Mouse (Mus musculus): ENCODE measurements around the gene Ankar. TPM values are rescaled to one million over a fixed set of nuclear protein-coding genes. Genes with fewer than 3 reads are reported as not detected.
A peak's percentile ranks its signal among the peaks of the same experiment; 100 is the strongest.

Gene Ankar
- polyA plus RNA-seq, 1 experiment = not detected

DNA sequence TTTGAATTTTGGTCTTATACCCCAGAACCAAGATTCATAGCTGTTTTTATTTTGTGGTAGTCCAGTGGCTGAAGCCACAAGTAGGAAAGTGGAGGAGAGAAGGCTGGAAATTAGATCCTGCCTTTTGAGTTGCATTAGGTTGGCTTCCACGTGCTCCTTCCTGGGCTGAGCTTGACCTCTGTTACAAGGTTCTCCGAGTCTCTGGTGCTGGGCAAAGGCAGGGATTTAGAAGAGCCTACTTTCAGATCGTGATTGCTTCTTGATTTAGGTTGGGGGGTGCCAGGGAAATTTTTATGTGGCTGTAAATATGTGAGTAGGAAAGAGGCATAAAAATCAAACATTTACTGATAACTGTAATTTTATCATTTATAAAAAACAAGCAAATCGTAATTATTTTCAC, 14.2 kb upstream of the Ankar start:
- Histone ChIP-seq H3ac (ENCODE audit: control insufficient read depth, insufficient read length, low read depth) (no peak overlapping the region), H3K4me3 (ENCODE audit: insufficient read depth, poor library complexity, severe bottlenecking) (no peak overlapping the region), H3K79me2 (ENCODE audit: control insufficient read depth, insufficient read depth) (peaks cover 40% of the 10 kb centered on the region), H3K27me3 (ENCODE audit: control insufficient read depth, insufficient read depth, insufficient read length) (no peaks in the 10 kb centered on the region), H3K36me3 (ENCODE audit: control insufficient read depth, insufficient read depth) (peaks cover 39% of the 10 kb centered on the region), H3K79me3 (ENCODE audit: low read depth) (peaks cover 26% of the 10 kb centered on the region)
- TF ChIP-seq FOSL1 (IDR thresholded peaks at IDR 0.05; ENCODE audit: insufficient read depth, low read length, poor library complexity, severe bottlenecking) (no peak), MYOG (IDR thresholded peaks at IDR 0.05; ENCODE audit: control insufficient read depth, extremely low read depth, insufficient read length) (no peak), CTCF (IDR thresholded peaks at IDR 0.05; ENCODE audit: control insufficient read depth, insufficient read depth, insufficient read length) (no peak), MAX (IDR thresholded peaks at IDR 0.05) (no peak), USF1 (IDR thresholded peaks at IDR 0.05; ENCODE audit: low read depth) (no peak)

DNA sequence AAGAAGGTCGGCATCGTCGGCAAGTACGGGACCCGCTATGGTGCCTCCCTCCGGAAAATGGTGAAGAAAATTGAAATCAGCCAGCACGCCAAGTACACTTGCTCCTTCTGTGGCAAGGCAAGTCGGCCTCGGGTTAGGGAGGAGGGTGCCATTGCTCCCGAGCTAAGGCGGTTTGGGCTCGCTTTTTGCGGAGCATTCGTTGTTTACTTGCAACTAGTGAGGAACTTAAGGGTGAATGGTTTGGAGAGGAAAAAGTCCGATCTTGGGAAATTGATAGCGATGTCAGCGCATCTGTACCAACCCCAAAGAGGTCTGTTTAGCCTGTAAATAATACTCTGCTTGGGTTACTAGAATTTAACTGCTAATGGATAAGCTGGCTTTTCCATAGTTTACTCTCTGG, 11.3 kb upstream of the Ankar start:
- no peaks in the 10 kb centered on the region for H3K27me3 ChIP-seq (ENCODE audit: control insufficient read depth, insufficient read depth, insufficient read length)
- peaks cover 26% of the 10 kb centered on the region for H3K79me3 ChIP-seq (ENCODE audit: low read depth)
- H3K36me3 ChIP-seq (ENCODE audit: control insufficient read depth, insufficient read depth) = peaks cover 35% of the 10 kb centered on the region
- no peak for TF ChIP-seq CEBPB (IDR thresholded peaks at IDR 0.05; ENCODE audit: low read depth)
- no peak for TF ChIP-seq MAX (IDR thresholded peaks at IDR 0.05)
- no peak for TF ChIP-seq CTCF (IDR thresholded peaks at IDR 0.05; ENCODE audit: control insufficient read depth, insufficient read depth, insufficient read length)
- no peak for TF ChIP-seq USF1 (IDR thresholded peaks at IDR 0.05; ENCODE audit: low read depth)
- TF ChIP-seq MYOD1 (IDR thresholded peaks at IDR 0.05; ENCODE audit: control insufficient read depth, insufficient read length, low read depth) = no peak
- TF ChIP-seq MYOG (IDR thresholded peaks at IDR 0.05; ENCODE audit: control insufficient read depth, extremely low read depth, insufficient read length) = no peak
- no peak for TF ChIP-seq FOSL1 (IDR thresholded peaks at IDR 0.05; ENCODE audit: insufficient read depth, low read length, poor library complexity, severe bottlenecking)
- H3ac ChIP-seq (ENCODE audit: control insufficient read depth, insufficient read length, low read depth) = peak overlapping the region; percentile 84
- H3K79me2 ChIP-seq (ENCODE audit: control insufficient read depth, insufficient read depth) = peaks cover 40% of the 10 kb centered on the region
- H3K4me3 ChIP-seq (ENCODE audit: insufficient read depth, poor library complexity, severe bottlenecking) = peak overlapping the region; percentile 75

DNA sequence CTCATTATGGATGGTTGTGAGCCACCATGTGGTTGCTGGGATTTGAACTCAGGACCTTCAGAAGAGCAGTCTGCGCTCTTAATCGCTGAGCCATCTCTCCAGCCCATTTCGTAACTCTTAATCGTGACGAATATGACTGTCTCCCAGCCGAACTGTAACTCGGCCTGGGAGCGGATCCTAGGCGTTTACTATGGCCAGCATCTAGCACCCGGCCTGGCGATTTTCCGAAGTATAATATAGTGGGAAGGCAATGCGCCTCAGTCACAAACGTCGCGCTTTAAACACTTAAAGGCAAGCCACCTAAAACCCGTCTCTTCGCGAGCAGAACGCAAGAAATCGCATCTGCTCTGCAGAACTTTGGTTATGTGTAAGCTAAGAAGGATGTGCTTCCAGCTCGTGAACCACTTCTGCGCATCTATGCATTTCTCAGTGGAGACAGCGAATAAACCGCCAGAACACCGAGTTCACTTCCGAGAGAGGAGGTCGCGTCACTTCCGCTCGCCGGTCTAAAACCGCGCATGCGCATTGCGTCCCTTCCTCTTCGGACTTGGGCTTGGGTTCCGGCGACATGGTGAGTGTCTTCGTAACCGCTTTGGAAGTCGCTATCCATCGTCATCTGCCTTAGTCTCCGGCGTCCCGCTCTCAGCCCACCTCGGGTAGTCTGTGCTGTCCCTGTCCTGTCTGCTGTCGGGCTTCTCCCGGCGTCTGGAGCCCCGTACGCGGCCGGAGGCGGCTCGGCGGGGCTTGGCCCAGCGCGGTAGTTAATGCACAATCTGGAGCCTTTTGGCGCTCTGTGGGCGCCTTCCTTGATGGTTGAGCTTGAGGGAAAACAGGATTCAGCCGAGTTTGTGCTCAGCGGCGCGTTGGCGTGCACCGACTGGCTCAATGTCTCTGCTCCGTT, 10.6 kb upstream of the Ankar start, which contains the start of gene Rpl37a:
Rpl37a (plus strand) TSS at position 538 of the 901 bp plus-strand sequence.
- Histone ChIP-seq H3K36me3 (ENCODE audit: control insufficient read depth, insufficient read depth) (peaks cover 35% of the 10 kb centered on the region), H3K4me3 (ENCODE audit: insufficient read depth, poor library complexity, severe bottlenecking) (peak within 1 kb of the TSS; percentile 75), H3ac (ENCODE audit: control insufficient read depth, insufficient read length, low read depth) (peak within 1 kb of the TSS; percentile 84), H3K27me3 (ENCODE audit: control insufficient read depth, insufficient read depth, insufficient read length) (no peaks in the 10 kb centered on the region), H3K79me2 (ENCODE audit: control insufficient read depth, insufficient read depth) (peaks cover 40% of the 10 kb centered on the region), H3K79me3 (ENCODE audit: low read depth) (peaks cover 26% of the 10 kb centered on the region)
- TF ChIP-seq MAX (IDR thresholded peaks at IDR 0.05) (peak; percentile 53), CEBPB (IDR thresholded peaks at IDR 0.05; ENCODE audit: low read depth) (no peak)

DNA sequence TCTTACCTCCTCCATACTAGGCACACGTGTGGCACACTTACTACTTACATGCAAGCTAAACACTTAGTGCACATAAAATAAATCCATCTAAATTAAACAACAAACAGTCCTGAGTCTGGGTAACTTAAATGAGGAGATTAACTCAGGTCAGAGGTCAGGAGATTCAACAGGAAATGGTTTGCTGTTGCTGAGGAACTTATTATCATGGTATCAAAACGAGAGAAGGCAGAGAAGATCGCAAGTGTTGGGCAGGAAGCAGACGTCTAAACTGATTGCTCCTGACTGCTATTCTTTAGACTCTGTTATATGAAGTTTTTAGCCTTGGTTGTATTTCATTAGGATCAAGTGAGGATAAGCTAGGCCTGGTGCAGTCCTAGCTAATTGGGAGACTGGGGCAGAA, 7.1 kb upstream of the Ankar start:
- H3K4me3 ChIP-seq (ENCODE audit: insufficient read depth, poor library complexity, severe bottlenecking) = no peak overlapping the region
- TF ChIP-seq MYOD1 (IDR thresholded peaks at IDR 0.05; ENCODE audit: control insufficient read depth, insufficient read length, low read depth) = no peak
- H3K36me3 ChIP-seq (ENCODE audit: control insufficient read depth, insufficient read depth) = peaks cover 7% of the 10 kb centered on the region
- peaks cover 13% of the 10 kb centered on the region for H3K79me3 ChIP-seq (ENCODE audit: low read depth)
- peaks cover 15% of the 10 kb centered on the region for H3K79me2 ChIP-seq (ENCODE audit: control insufficient read depth, insufficient read depth)
- no peak overlapping the region for H3ac ChIP-seq (ENCODE audit: control insufficient read depth, insufficient read length, low read depth)
- no peaks in the 10 kb centered on the region for H3K27me3 ChIP-seq (ENCODE audit: control insufficient read depth, insufficient read depth, insufficient read length)

DNA sequence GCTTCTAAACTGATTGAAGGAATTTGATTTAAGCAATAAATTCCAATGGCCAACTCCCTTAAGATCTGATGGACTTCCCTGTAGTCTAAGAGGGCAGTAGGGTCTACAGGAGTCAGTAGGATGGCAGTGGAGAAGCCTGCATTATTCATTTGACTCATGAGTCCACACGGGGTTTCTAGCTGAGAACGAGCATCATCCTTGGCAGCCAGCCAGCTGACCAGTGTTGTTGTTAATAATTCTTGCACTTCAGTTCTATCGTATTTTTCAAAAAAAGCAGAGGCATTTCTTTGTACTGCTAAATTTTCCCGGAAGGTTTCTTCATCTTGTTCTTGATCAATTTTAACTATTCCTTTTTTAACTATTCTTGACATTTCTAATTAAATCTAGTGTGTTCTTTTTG, 1.7 kb downstream of the Ankar start:
- no peak overlapping the region for H3K4me3 ChIP-seq (ENCODE audit: insufficient read depth, poor library complexity, severe bottlenecking)
- H3K27me3 ChIP-seq (ENCODE audit: control insufficient read depth, insufficient read depth, insufficient read length) = no peaks in the 10 kb centered on the region
- no peaks in the 10 kb centered on the region for H3K79me2 ChIP-seq (ENCODE audit: control insufficient read depth, insufficient read depth)
- no peaks in the 10 kb centered on the region for H3K36me3 ChIP-seq (ENCODE audit: control insufficient read depth, insufficient read depth)
- H3K79me3 ChIP-seq (ENCODE audit: low read depth) = no peaks in the 10 kb centered on the region
- no peak overlapping the region for H3ac ChIP-seq (ENCODE audit: control insufficient read depth, insufficient read length, low read depth)
- TF ChIP-seq CTCF (IDR thresholded peaks at IDR 0.05; ENCODE audit: control insufficient read depth, insufficient read depth, insufficient read length) = no peak
- no peak for TF ChIP-seq FOSL1 (IDR thresholded peaks at IDR 0.05; ENCODE audit: insufficient read depth, low read length, poor library complexity, severe bottlenecking)
- TF ChIP-seq MYOG (IDR thresholded peaks at IDR 0.05; ENCODE audit: control insufficient read depth, extremely low read depth, insufficient read length) = no peak
- no peak for TF ChIP-seq USF1 (IDR thresholded peaks at IDR 0.05; ENCODE audit: low read depth)
- no peak for TF ChIP-seq MAX (IDR thresholded peaks at IDR 0.05)
- no peak for TF ChIP-seq CEBPB (IDR thresholded peaks at IDR 0.05; ENCODE audit: low read depth)
- no peak for TF ChIP-seq MYOD1 (IDR thresholded peaks at IDR 0.05; ENCODE audit: control insufficient read depth, insufficient read length, low read depth)

DNA sequence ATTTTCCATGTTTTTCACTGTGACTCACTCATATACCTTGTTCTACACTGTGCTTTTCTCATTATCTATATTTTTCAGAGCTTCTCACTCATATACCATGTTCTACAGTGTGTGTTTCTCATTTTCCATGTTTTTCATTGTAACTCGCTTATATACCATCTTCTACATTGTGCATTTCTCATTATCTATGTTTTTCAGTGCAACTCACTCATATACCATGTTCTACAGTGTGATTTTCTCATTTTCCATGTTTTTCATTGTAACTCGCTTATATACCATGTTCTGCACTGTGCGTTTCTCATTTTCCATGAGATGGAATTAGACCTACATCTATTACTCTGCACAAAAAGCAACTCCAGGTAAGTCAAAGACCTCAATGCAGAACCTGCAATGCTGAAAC, 4.1 kb downstream of the Ankar start:
- Histone ChIP-seq H3K27me3 (ENCODE audit: control insufficient read depth, insufficient read depth, insufficient read length) (no peaks in the 10 kb centered on the region), H3K36me3 (ENCODE audit: control insufficient read depth, insufficient read depth) (no peaks in the 10 kb centered on the region), H3ac (ENCODE audit: control insufficient read depth, insufficient read length, low read depth) (no peak overlapping the region), H3K4me3 (ENCODE audit: insufficient read depth, poor library complexity, severe bottlenecking) (no peak overlapping the region), H3K79me2 (ENCODE audit: control insufficient read depth, insufficient read depth) (no peaks in the 10 kb centered on the region), H3K79me3 (ENCODE audit: low read depth) (no peaks in the 10 kb centered on the region)
- no peak for TF ChIP-seq MAX (IDR thresholded peaks at IDR 0.05)
- TF ChIP-seq CTCF (IDR thresholded peaks at IDR 0.05; ENCODE audit: control insufficient read depth, insufficient read depth, insufficient read length) = no peak
- TF ChIP-seq MYOD1 (IDR thresholded peaks at IDR 0.05; ENCODE audit: control insufficient read depth, insufficient read length, low read depth) = no peak
- no peak for TF ChIP-seq FOSL1 (IDR thresholded peaks at IDR 0.05; ENCODE audit: insufficient read depth, low read length, poor library complexity, severe bottlenecking)
- TF ChIP-seq USF1 (IDR thresholded peaks at IDR 0.05; ENCODE audit: low read depth) = no peak
- no peak for TF ChIP-seq MYOG (IDR thresholded peaks at IDR 0.05; ENCODE audit: control insufficient read depth, extremely low read depth, insufficient read length)
- TF ChIP-seq CEBPB (IDR thresholded peaks at IDR 0.05; ENCODE audit: low read depth) = no peak

Measured in C2C12 (cell line).